Mouse (Mus musculus) liver, embryonic 13.5 days (tissue): Measurements from ENCODE around the gene Gm4881. TPM values are rescaled to one million over a fixed set of nuclear protein-coding genes. Genes with fewer than 3 reads are reported as not detected.

ENCODE experiments used
- ATAC-seq: fragments of 200-750 bp; cut with Nextera tagmentation; 2 replicates; pipeline ENCODE4 v1.8.0; 2017; ENCODE audit warnings: low read depth, mild to moderate bottlenecking, moderate number of reproducible peaks, moderate library complexity
- DNase-seq: peaks from one replicate; pipeline ENCODE4 v3.0.0; 2022
- H3K27ac ChIP-seq: fragments of 300-500 bp; sonication (generic); 2 replicates; pipeline ENCODE4 v1.5.1; 2015; ENCODE audit warnings: moderate library complexity, mild to moderate bottlenecking, inconsistent platforms
- H3K27me3 ChIP-seq: fragments of 300-500 bp; sonication (generic); 2 replicates; pipeline ENCODE4 v1.6.1; 2015; ENCODE audit warnings: mild to moderate bottlenecking, inconsistent platforms
- H3K36me3 ChIP-seq: fragments of 300-500 bp; sonication (generic); 2 replicates; pipeline ENCODE4 v1.6.1; 2015; ENCODE audit warnings: mild to moderate bottlenecking, inconsistent platforms
- H3K4me1 ChIP-seq: fragments of 300-500 bp; sonication (generic); replicated peaks from 2 replicates; pipeline ENCODE4 v1.6.1; 2015; ENCODE audit warnings: inconsistent platforms
- H3K4me2 ChIP-seq: fragments of 300-500 bp; sonication (generic); 2 replicates; pipeline ENCODE4 v1.6.1; 2015; ENCODE audit warnings: inconsistent platforms, mild to moderate bottlenecking, moderate library complexity
- H3K4me3 ChIP-seq: fragments of 300-500 bp; sonication (generic); replicated peaks from 2 replicates; pipeline ENCODE4 v1.5.1; 2015; ENCODE audit warnings: mild to moderate bottlenecking, inconsistent platforms
- H3K9ac ChIP-seq: fragments of 300-500 bp; sonication (generic); 2 replicates; pipeline ENCODE4 v1.6.1; 2015; ENCODE audit warnings: mild to moderate bottlenecking, inconsistent platforms
- H3K9me3 ChIP-seq: fragments of 300-500 bp; sonication (generic); replicated peaks from 2 replicates; pipeline ENCODE4 v1.6.1; 2016; ENCODE audit warnings: inconsistent platforms
- WGBS: fragments of 180-500 bp; shearing (Covaris S2); methylation state at CpG from one replicate; pipeline ENCODE4 v1.1.7; 2015; ENCODE audit not compliant: insufficient replicate concordance; 5-methylcytosine and 5-hydroxymethylcytosine counted together
- polyA plus RNA-seq: library from polyadenylated mRNA; unstranded; fragments of >200 nt; fragmentation: Nextera tagmentation; extraction: Ambion mirVana; gene quantifications from 2 replicates; pipeline ENCODE4 v1.2.1, GENCODE M21; 2015

Gene Gm4881
- polyA plus RNA-seq, 1 experiment from 2014 or later = not detected

GRCm38 (mm10) chr7:24892125-24892583, 52.1 kb downstream of the Gm4881 start:
- H3K4me2 ChIP-seq = no peak overlapping the region
- no peak overlapping the region for H3K9ac ChIP-seq
- DNase-seq = no peak
- no peaks in the 10 kb centered on the region for H3K9me3 ChIP-seq
- peak overlapping the region; percentile 59 for H3K27ac ChIP-seq
- 66% methylated on average over 2 of the region's 2 CpGs for WGBS
- H3K4me1 ChIP-seq = peaks cover 43% of the 10 kb centered on the region
- H3K36me3 ChIP-seq = peaks cover 43% of the 10 kb centered on the region
- H3K4me3 ChIP-seq = no peak overlapping the region
- ATAC-seq = no peak
- H3K27me3 ChIP-seq = no peaks in the 10 kb centered on the region

GRCm38 (mm10) chr7:24891241-24892124, 52.8 kb downstream of the Gm4881 start:
- H3K4me1 ChIP-seq = peaks cover 48% of the 10 kb centered on the region
- no peak overlapping the region for H3K4me3 ChIP-seq
- no peak overlapping the region for H3K4me2 ChIP-seq
- H3K36me3 ChIP-seq = peaks cover 50% of the 10 kb centered on the region
- DNase-seq (no peak), ATAC-seq (no peak)
- WGBS = 54% methylated on average over 3 of the region's 3 CpGs
- H3K27me3 ChIP-seq = no peaks in the 10 kb centered on the region
- H3K9ac ChIP-seq = peak overlapping the region; percentile 8; the same call in 1 of the 2 replicates
- peak overlapping the region; percentile 59 for H3K27ac ChIP-seq
- H3K9me3 ChIP-seq = no peaks in the 10 kb centered on the region

- no peaks in the 10 kb centered on the region for H3K9me3 ChIP-seq
- peak; percentile 66 for DNase-seq
- H3K4me1 ChIP-seq = peaks cover 57% of the 10 kb centered on the region
- no peaks in the 10 kb centered on the region for H3K27me3 ChIP-seq
- H3K4me2 ChIP-seq = no peak overlapping the region
- no peak overlapping the region for H3K4me3 ChIP-seq
- H3K36me3 ChIP-seq = peaks cover 59% of the 10 kb centered on the region
- H3K27ac ChIP-seq = peak overlapping the region; percentile 67
- 17% methylated on average over 10 of the region's 10 CpGs for WGBS
- no peak overlapping the region for H3K9ac ChIP-seq
- ATAC-seq = peak; percentile 61
Observed at GRCm38 (mm10) chr7:24890281-24891216, 53.7 kb downstream of the Gm4881 start.

- Histone ChIP-seq H3K9me3 (no peaks in the 10 kb centered on the region), H3K4me3 (no peak overlapping the region), H3K27ac (peak overlapping the region; percentile 67), H3K27me3 (no peaks in the 10 kb centered on the region), H3K9ac (0 out of 2 replicates have a peak overlapping the region, but pooled peaks have one; percentile 3), H3K4me1 (peaks cover 60% of the 10 kb centered on the region), H3K36me3 (peaks cover 64% of the 10 kb centered on the region), H3K4me2 (no peak overlapping the region)
- ATAC-seq (peak; percentile 7), DNase-seq (no peak)
- WGBS = 78% methylated on average over 6 of the region's 6 CpGs
Observed at GRCm38 (mm10) chr7:24889431-24890220, 54.7 kb downstream of the Gm4881 start.

- no peak for ATAC-seq
- DNase-seq = no peak
- Histone ChIP-seq H3K4me2 (peak overlapping the region; percentile 94), H3K4me3 (peak overlapping the region; percentile 100), H3K27ac (peak overlapping the region; percentile 98), H3K9ac (peak overlapping the region; percentile 100), H3K27me3 (no peaks in the 10 kb centered on the region), H3K9me3 (no peaks in the 10 kb centered on the region), H3K36me3 (peaks cover 64% of the 10 kb centered on the region), H3K4me1 (peaks cover 65% of the 10 kb centered on the region)
- 59% methylated on average over 4 of the region's 4 CpGs for WGBS
Observed at GRCm38 (mm10) chr7:24887096-24887495, 57.2 kb downstream of the Gm4881 start.

- DNase-seq (no peak), ATAC-seq (no peak)
- Histone ChIP-seq H3K9ac (peak overlapping the region; percentile 100), H3K9me3 (no peaks in the 10 kb centered on the region), H3K27ac (peak overlapping the region; percentile 98), H3K27me3 (no peaks in the 10 kb centered on the region), H3K36me3 (peaks cover 61% of the 10 kb centered on the region), H3K4me2 (peak overlapping the region; percentile 94), H3K4me3 (peak overlapping the region; percentile 100), H3K4me1 (peaks cover 61% of the 10 kb centered on the region)
- WGBS = 26% methylated on average over 4 of the region's 4 CpGs
Observed at GRCm38 (mm10) chr7:24886308-24886633, 58.0 kb downstream of the Gm4881 start.

GRCm38 (mm10) chr7:24885468-24886307, 58.6 kb downstream of the Gm4881 start:
- peak overlapping the region; percentile 100 for H3K9ac ChIP-seq
- DNase-seq = no peak
- peaks cover 56% of the 10 kb centered on the region for H3K4me1 ChIP-seq
- 8% methylated on average over 12 of the region's 12 CpGs for WGBS
- H3K9me3 ChIP-seq = no peaks in the 10 kb centered on the region
- H3K27me3 ChIP-seq = no peaks in the 10 kb centered on the region
- peak overlapping the region; percentile 94 for H3K4me2 ChIP-seq
- no peak for ATAC-seq
- H3K27ac ChIP-seq = peak overlapping the region; percentile 98
- H3K36me3 ChIP-seq = peaks cover 55% of the 10 kb centered on the region
- peak overlapping the region; percentile 100 for H3K4me3 ChIP-seq

GRCm38 (mm10) chr7:24884693-24885291, 59.5 kb downstream of the Gm4881 start:
- H3K9me3 ChIP-seq = no peaks in the 10 kb centered on the region
- H3K4me2 ChIP-seq = peak overlapping the region; percentile 94
- peaks cover 55% of the 10 kb centered on the region for H3K4me1 ChIP-seq
- peaks cover 48% of the 10 kb centered on the region for H3K36me3 ChIP-seq
- peak overlapping the region; percentile 100 for H3K9ac ChIP-seq
- no peak for DNase-seq
- peak overlapping the region; percentile 98 for H3K27ac ChIP-seq
- WGBS = under 1% methylated on average over 47 of the region's 47 CpGs
- no peak for ATAC-seq
- peak overlapping the region; percentile 100 for H3K4me3 ChIP-seq
- H3K27me3 ChIP-seq = no peaks in the 10 kb centered on the region

GRCm38 (mm10) chr7:24883896-24884692, 60.2 kb downstream of the Gm4881 start, which contains the start of gene Rps19:
TSS of gene Rps19 (plus strand) at chr7:24884371.
- ATAC-seq = peak; percentile 92
- H3K36me3 ChIP-seq = peaks cover 41% of the 10 kb centered on the region
- DNase-seq = peak; percentile 97
- no peaks in the 10 kb centered on the region for H3K27me3 ChIP-seq
- H3K27ac ChIP-seq = peak within 1 kb of the TSS; percentile 98
- WGBS = under 1% methylated on average over 57 of the region's 57 CpGs
- H3K9ac ChIP-seq = peak within 1 kb of the TSS; percentile 100
- H3K4me2 ChIP-seq = peak within 1 kb of the TSS; percentile 94
- no peaks in the 10 kb centered on the region for H3K9me3 ChIP-seq
- H3K4me3 ChIP-seq = peak within 1 kb of the TSS; percentile 100
- H3K4me1 ChIP-seq = peaks cover 49% of the 10 kb centered on the region
